Mouse (Mus musculus) gastrocnemius, postnatal 36 days (tissue): ENCODE results near the gene 1110004F10Rik. TPM values are rescaled to one million over a fixed set of nuclear protein-coding genes. Genes with fewer than 3 reads are reported as not detected.
A peak's percentile ranks its signal among the peaks of the same experiment; 100 is the strongest.

Source experiments
- DNase-seq, 2 experiments: peaks; one replicate each; pipeline ENCODE4 v3.0.0; 2022
- intact Hi-C: fragments of 180-260 bp; cut with DNase I; formaldehyde crosslinking; loops from one replicate; pipeline ENCODE4 v1.15.1; 2025
- total RNA-seq, 2 experiments: library from RNA; stranded (reverse); gene quantifications; 2 replicates each; pipeline ENCODE4 v1.2.3; 2021

1110004F10Rik gene
- total RNA-seq, 2 experiments from 2014 or later, result 41.9 to 44.8 TPM

- peak; percentile 63 to 67 for DNase-seq
- intact Hi-C loops, result no loop called here
These were observed 92.9 kb downstream of the 1110004F10Rik start for GRCm38 (mm10) chr7:116132078-116132477.

GRCm38 (mm10) chr7:116134413-116135292, 95.5 kb downstream of the 1110004F10Rik start:
- intact Hi-C loops, result no loop called here
- DNase-seq, result no peak

- no peak for DNase-seq
- intact Hi-C loops, result no loop called here
These were observed 98.0 kb downstream of the 1110004F10Rik start for GRCm38 (mm10) chr7:116137149-116137548.

GRCm38 (mm10) chr7:116137671-116138070, 98.5 kb downstream of the 1110004F10Rik start:
- intact Hi-C loops, result no loop called here
- no peak for DNase-seq

- intact Hi-C loops, result no loop called here
- no peak for DNase-seq
These were observed 105.8 kb downstream of the 1110004F10Rik start for GRCm38 (mm10) chr7:116145030-116145429.

GRCm38 (mm10) chr7:116147114-116147513, 107.9 kb downstream of the 1110004F10Rik start:
- no peak for DNase-seq
- intact Hi-C loops, result no loop called here

GRCm38 (mm10) chr7:116149568-116149967, 110.4 kb downstream of the 1110004F10Rik start:
- no peak for DNase-seq
- intact Hi-C loops, result no loop called here

- intact Hi-C loops, result no loop called here
- DNase-seq, result no peak
These were observed 114.7 kb downstream of the 1110004F10Rik start for GRCm38 (mm10) chr7:116153781-116154368.

Other genes with a start within 250 kb of the 1110004F10Rik start
- 100 to 1,000 TPM; 153 to 158 TPM for gene Sox6, start 601 bp upstream of the 1110004F10Rik start, total RNA-seq
- 1 to 10 TPM; 1.7 to 1.8 TPM for gene Gm4353, start 45.2 kb downstream of the 1110004F10Rik start, total RNA-seq